Mouse (Mus musculus) midbrain, embryonic 11.5 days (tissue): ENCODE data around the gene Mlh3. TPM values are rescaled to one million over a fixed set of nuclear protein-coding genes. Genes with fewer than 3 reads are reported as not detected.
A peak's percentile ranks its signal among the peaks of the same experiment; 100 is the strongest.

Source experiments
- ATAC-seq: fragments of 200-750 bp; cut with Nextera tagmentation; 2 replicates; pipeline ENCODE4 v1.8.0; 2017; ENCODE audit warnings: moderate TSS enrichment, moderate library complexity; ENCODE audit not compliant: low FRiP score
- DNase-seq: peaks from one replicate; pipeline ENCODE4 v3.0.0; 2015; ENCODE audit warnings: low spot score; ENCODE audit errors: missing footprints
- H3K27ac ChIP-seq: fragments of 300-500 bp; sonication (generic); 2 replicates; pipeline ENCODE4 v1.5.1; 2014; ENCODE audit warnings: low read depth, low read length
- H3K27me3 ChIP-seq: fragments of 300-500 bp; sonication (generic); 2 replicates; pipeline ENCODE4 v1.6.1; 2014; ENCODE audit warnings: mild to moderate bottlenecking, low read length, moderate library complexity, mixed read lengths; ENCODE audit not compliant: control insufficient read depth, insufficient read depth
- H3K36me3 ChIP-seq: fragments of 300-500 bp; sonication (generic); 2 replicates; pipeline ENCODE4 v1.6.1; 2014; ENCODE audit warnings: mild to moderate bottlenecking, low read length, moderate library complexity, mixed read lengths; ENCODE audit not compliant: control insufficient read depth, insufficient read depth
- H3K4me1 ChIP-seq: fragments of 300-500 bp; sonication (generic); 2 replicates; pipeline ENCODE4 v1.6.1; 2014; ENCODE audit warnings: low read length; ENCODE audit not compliant: control insufficient read depth, insufficient read depth
- H3K4me2 ChIP-seq: fragments of 300-500 bp; sonication (generic); 2 replicates; pipeline ENCODE4 v1.6.1; 2014; ENCODE audit warnings: mild to moderate bottlenecking, moderate library complexity
- H3K4me3 ChIP-seq: fragments of 300-500 bp; sonication (generic); 2 replicates; pipeline ENCODE4 v1.5.1; 2014; ENCODE audit warnings: low read depth, low read length
- H3K9ac ChIP-seq: fragments of 300-500 bp; sonication (generic); 2 replicates; pipeline ENCODE4 v1.6.1; 2014; ENCODE audit warnings: low read length
- H3K9me3 ChIP-seq: fragments of 300-500 bp; sonication (generic); 2 replicates; pipeline ENCODE4 v1.6.1; 2016; ENCODE audit warnings: low read length; ENCODE audit not compliant: control insufficient read depth
- WGBS: fragments of 180-500 bp; shearing (Covaris S2); extraction: QIAGEN DNeasy Blood & Tissue Kit; methylation state at CpG from one replicate; pipeline ENCODE4 v1.1.7; 2014; 5-methylcytosine and 5-hydroxymethylcytosine counted together
- polyA plus RNA-seq: library from polyadenylated mRNA; unstranded; fragments of >200 nt; fragmentation: Nextera tagmentation; extraction: Ambion mirVana; gene quantifications from 2 replicates; pipeline ENCODE4 v1.2.1, GENCODE M21; 2014

Gene Mlh3
- polyA plus RNA-seq, 1 experiment from 2014 or later: 10.4 TPM

DNA sequence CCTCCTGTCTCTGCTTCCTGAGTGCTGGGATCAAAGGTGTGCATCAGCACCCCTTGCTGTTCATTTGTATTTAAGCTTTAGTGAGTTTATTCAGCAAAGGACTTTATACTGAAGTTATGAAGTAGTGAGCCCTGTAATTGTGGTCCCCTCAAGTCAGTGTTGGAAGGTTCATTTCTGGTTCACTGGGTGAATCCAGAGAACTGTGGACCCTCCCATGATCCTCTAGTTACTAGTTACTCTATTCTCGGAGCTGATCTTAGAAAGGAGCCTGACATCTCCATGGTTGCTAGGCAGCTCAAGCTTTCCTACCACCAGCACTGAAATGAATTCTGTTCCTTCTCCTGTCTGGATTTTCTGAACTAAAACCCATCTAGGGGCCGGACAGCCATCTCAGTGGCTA is 25.1 kb upstream of the Mlh3 start:
- H3K27ac ChIP-seq: no peak overlapping the region
- H3K4me1 ChIP-seq: no peaks in the 10 kb centered on the region
- DNase-seq: no peak
- no peaks in the 10 kb centered on the region for H3K9me3 ChIP-seq
- H3K27me3 ChIP-seq: no peaks in the 10 kb centered on the region
- WGBS: 91% methylated on average over 2 of the region's 2 CpGs
- H3K36me3 ChIP-seq: peaks cover 3% of the 10 kb centered on the region; the same call in 1 of the 2 replicates
- no peak overlapping the region for H3K9ac ChIP-seq
- no peak overlapping the region for H3K4me3 ChIP-seq
- H3K4me2 ChIP-seq: no peak overlapping the region
- no peak for ATAC-seq

DNA sequence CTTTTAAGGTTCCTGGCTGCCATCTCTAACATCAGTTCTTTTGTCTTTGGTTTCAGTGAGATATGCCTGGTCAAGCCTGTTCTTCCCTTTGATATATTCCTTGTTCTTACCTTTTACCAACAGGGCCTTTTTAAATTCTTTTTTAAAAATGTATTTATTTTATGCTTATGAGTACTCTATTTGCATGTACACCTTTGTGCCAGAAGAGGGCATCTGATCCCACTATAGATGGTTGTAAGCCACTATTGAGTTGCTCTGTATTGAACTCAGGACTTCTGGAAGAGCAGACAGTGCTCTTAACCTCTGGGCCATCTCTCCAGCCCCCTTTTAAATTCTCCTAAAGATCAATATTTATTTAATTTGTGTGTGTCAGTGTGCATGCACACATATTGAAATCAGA is 22.5 kb upstream of the Mlh3 start:
- peaks cover 4% of the 10 kb centered on the region; the same call in 1 of the 2 replicates for H3K4me1 ChIP-seq
- no peaks in the 10 kb centered on the region for H3K27me3 ChIP-seq
- no peaks in the 10 kb centered on the region for H3K9me3 ChIP-seq
- ATAC-seq (no peak), DNase-seq (no peak)
- H3K4me3 ChIP-seq: no peak overlapping the region
- H3K36me3 ChIP-seq: no peaks in the 10 kb centered on the region
- no peak overlapping the region for H3K4me2 ChIP-seq
- no peak overlapping the region for H3K9ac ChIP-seq
- H3K27ac ChIP-seq: no peak overlapping the region

DNA sequence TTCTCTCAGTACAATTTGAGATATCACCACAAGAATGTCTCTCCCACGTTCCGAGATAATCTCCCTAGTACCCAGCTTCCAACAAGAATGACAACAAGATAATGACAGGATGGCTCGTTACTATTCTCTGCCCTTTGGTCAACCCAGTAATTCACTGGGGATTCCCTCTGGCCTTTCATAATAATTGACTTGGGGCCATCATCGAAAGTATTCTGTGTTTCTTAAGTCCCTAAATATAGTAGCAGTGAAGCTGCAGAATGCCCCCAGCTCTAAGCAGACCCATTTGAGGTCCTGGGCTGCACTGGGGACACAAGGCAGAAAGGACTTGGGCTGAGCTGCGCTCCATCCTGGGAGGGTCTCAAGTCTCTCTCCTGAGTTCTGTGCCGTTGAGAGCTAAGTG is 21.9 kb upstream of the Mlh3 start:
- H3K4me1 ChIP-seq: peaks cover 4% of the 10 kb centered on the region; the same call in 1 of the 2 replicates
- H3K9ac ChIP-seq: no peak overlapping the region
- no peak overlapping the region for H3K4me3 ChIP-seq
- no peaks in the 10 kb centered on the region for H3K9me3 ChIP-seq
- 83% methylated on average over 6 of the region's 6 CpGs for WGBS
- DNase-seq (peak; percentile 54), ATAC-seq (no peak)
- no peak overlapping the region for H3K4me2 ChIP-seq
- no peaks in the 10 kb centered on the region for H3K27me3 ChIP-seq
- H3K36me3 ChIP-seq: no peaks in the 10 kb centered on the region
- no peak overlapping the region for H3K27ac ChIP-seq

DNA sequence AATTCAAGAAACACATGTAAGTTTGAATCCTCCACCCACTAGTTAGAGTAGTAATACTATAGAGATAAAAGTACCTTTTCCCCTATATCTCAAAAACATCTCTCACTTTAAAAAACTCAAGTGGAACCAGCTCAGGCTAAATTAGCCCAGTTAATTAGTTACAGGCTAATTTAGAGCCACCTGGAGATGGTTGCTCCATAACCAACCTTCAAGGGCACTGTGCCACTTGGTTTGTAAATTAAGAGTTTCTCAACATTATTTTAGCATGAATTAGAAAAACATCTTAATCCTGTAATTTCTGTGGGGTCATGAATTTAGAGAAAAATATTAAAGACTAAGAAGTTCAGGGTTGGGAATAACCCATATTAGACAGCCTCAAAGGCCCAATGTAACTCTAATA is 21.1 kb upstream of the Mlh3 start:
- Histone ChIP-seq H3K9ac (no peak overlapping the region), H3K27me3 (no peaks in the 10 kb centered on the region), H3K4me1 (peaks cover 4% of the 10 kb centered on the region; the same call in 1 of the 2 replicates), H3K4me3 (no peak overlapping the region), H3K36me3 (no peaks in the 10 kb centered on the region), H3K9me3 (no peaks in the 10 kb centered on the region), H3K27ac (no peak overlapping the region), H3K4me2 (no peak overlapping the region)
- no peak for DNase-seq
- ATAC-seq: no peak

DNA sequence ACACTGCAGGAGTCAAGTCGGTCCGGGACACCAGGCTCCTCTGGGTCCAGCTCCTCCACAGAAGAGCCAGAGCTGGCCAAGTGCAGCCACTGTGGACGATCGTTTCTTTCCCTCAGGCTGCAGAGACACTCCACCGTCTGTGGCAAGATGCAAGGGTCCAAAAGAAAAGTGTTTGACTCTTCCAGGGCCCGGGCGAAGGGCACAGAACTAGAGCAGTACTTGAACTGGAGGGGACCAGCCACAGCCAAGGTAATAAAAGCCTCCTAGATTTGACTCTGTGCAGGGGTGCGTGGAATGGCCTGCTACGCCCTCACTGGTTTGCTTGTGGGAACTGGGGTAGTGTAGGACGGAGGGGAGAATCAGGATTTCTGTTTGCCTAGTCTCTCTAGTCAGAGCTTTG is 20.2 kb upstream of the Mlh3 start:
- ATAC-seq (no peak), DNase-seq (peak; percentile 81)
- 87% methylated on average over 10 of the region's 10 CpGs for WGBS
- Histone ChIP-seq H3K9ac (no peak overlapping the region), H3K27ac (no peak overlapping the region), H3K4me3 (no peak overlapping the region), H3K4me1 (peaks cover 4% of the 10 kb centered on the region; the same call in 1 of the 2 replicates), H3K9me3 (no peaks in the 10 kb centered on the region), H3K4me2 (no peak overlapping the region), H3K36me3 (no peaks in the 10 kb centered on the region), H3K27me3 (no peaks in the 10 kb centered on the region)

DNA sequence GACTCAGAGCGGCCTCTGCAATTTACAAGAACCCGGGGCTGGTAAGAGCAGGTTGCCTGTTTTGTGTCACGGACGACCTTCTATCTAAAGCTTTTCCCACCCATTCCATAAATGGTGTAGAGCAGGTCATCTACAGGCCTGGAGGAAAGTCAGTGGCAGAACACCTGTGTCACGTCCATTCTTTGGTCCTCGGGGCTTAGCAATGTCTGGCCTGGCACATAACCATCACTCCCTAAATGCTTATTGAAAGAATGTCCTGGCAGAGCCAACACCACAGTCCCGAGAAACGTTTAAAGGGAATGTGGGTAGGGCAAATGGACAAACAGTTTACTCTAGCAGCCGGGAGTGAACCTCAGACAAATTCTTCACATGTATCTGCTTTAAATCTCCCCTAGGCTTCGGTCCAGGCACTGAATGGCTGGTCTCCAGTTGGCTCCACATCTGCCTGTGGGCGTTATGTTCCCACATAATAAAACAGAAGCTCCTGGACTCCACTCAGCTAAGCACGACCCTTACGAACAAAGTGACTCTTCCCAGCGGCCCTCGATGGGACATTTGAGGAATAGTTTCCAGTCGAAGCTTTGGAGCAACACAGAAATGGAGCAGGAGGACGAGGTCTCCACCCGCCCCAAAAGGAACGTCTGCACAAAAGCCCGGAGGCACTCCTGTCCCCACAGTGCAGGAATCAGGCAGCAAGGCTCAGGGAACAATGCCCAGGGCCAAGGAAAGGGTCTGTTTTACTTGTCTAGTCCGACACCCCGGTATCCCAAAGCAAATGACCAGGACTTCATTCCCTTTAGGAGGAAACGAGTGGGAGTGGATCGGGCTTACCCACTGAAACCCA is 19.0 kb upstream of the Mlh3 start:
- DNase-seq: peak; percentile 82
- no peak overlapping the region for H3K27ac ChIP-seq

DNA sequence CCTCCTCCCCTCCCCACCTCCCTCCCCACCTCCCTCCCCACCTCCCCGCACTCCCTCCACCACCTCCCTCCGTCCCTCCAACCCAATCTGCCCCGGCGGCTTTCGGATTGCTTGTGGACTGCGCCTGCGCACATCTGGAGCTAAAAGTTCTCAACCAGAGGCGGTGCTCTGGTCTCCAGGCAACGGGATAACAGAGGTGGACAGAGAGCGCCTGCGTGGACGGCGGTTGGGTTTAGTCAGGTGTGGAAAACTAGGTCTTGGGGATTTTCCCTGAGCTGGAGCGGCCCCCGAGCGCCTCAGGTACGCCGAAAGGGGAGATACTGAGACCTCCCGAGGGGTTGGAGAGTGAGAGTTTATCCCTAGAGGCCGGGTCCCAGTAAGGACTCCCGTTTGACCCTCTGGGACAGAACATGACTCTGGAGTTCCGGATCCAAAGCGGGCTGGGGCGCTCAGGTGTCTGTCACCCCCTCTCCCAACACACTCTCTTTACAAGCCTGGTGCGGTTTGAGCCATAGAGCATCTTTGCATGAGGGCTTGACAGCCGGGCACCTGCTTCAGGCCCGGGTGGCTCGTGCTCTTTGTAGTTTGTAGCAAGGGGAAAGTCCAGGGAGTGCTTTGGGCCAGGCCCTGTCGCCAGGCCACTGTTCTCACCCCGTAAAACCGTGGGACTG is 18.2 kb upstream of the Mlh3 start, which contains the start of gene Zc2hc1c:
TSS of gene Zc2hc1c (plus strand) at position 106 of the 671 bp plus-strand sequence.
- WGBS: 3% methylated on average over 30 of the region's 31 CpGs
- DNase-seq (peak; percentile 98), ATAC-seq (peak; percentile 94)
- Histone ChIP-seq H3K36me3 (no peaks in the 10 kb centered on the region), H3K4me2 (peak within 1 kb of the TSS; percentile 84), H3K4me1 (peaks cover 4% of the 10 kb centered on the region; the same call in 1 of the 2 replicates), H3K27ac (no peak within 1 kb of the TSS), H3K9me3 (no peaks in the 10 kb centered on the region), H3K4me3 (peak within 1 kb of the TSS; percentile 47), H3K9ac (peak within 1 kb of the TSS; percentile 65), H3K27me3 (no peaks in the 10 kb centered on the region)

More for the DNA sequence above, 19.0 kb upstream of the Mlh3 start:
- Histone ChIP-seq H3K36me3 (no peaks in the 10 kb centered on the region), H3K9me3 (no peaks in the 10 kb centered on the region), H3K9ac (peak overlapping the region; percentile 64), H3K4me3 (peak overlapping the region; percentile 47), H3K27me3 (no peaks in the 10 kb centered on the region), H3K4me2 (peak overlapping the region; percentile 84), H3K4me1 (peaks cover 4% of the 10 kb centered on the region; the same call in 1 of the 2 replicates)
- ATAC-seq: no peak
- whole genome bisulfite sequencing: 64% methylated on average over 24 of the region's 24 CpGs

DNA sequence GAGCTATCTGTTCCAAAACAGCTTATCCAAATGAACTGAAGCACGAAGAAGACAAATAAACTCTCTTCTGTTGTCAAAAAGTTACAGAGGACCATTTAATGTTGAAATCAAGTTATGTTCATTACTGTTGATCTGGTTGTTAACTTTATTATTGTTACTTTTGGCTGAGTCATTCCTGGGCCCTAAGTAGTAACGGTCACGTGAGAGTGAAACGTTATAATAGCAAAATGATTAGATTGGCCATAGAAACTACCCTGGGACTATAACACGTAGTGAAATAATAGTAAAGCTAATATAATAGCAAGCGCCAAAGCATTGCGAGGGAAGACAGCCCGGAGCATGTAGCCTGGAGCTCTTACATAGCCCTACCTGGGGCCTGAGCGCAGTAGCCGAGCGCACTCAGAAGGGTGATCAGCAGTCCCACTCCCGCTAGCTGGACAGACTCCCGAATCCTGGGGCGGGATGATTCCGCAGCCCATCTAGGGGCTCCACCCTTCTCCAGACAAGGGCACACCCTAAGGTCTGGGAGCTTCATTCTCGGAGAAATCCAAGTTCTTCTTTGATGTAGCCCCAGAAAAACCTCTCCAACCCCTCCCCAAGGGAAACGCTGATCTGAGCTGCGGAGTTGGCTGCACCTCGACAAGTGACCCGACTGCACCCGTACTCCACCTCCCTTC is 17.5 kb upstream of the Mlh3 start, which contains the start of gene Acyp1:
TSS of gene Acyp1 (minus strand) at position 630 of the 677 bp plus-strand sequence.
- Histone ChIP-seq H3K9me3 (no peaks in the 10 kb centered on the region), H3K36me3 (no peaks in the 10 kb centered on the region), H3K27ac (no peak within 1 kb of the TSS), H3K27me3 (no peaks in the 10 kb centered on the region), H3K4me1 (peaks cover 4% of the 10 kb centered on the region; the same call in 1 of the 2 replicates), H3K4me2 (peak within 1 kb of the TSS; percentile 84), H3K4me3 (peak within 1 kb of the TSS; percentile 47), H3K9ac (peak within 1 kb of the TSS; percentile 65)
- ATAC-seq (peak; percentile 77), DNase-seq (no peak)
- WGBS: 7% methylated on average over 21 of the region's 21 CpGs
